Mouse (Mus musculus): ENCODE results near the gene Suv39h2.

Gene Suv39h2

GRCm38 (mm10) chr2:3423841-3424578 is 50.8 kb downstream of the Suv39h2 start, which contains the start of gene Dclre1c:
TSS of gene Dclre1c (plus strand) at chr2:3424131.
- in situ Hi-C loops (cut with MboI, MseI), result no loop called here

- in situ Hi-C loops (cut with MboI, MseI), result no loop called here
Observed at GRCm38 (mm10) chr2:3422548-3422947, 52.3 kb downstream of the Suv39h2 start, which contains the start of gene Meig1. TSS of gene Meig1 (minus strand) at chr2:3422648.

DNA sequence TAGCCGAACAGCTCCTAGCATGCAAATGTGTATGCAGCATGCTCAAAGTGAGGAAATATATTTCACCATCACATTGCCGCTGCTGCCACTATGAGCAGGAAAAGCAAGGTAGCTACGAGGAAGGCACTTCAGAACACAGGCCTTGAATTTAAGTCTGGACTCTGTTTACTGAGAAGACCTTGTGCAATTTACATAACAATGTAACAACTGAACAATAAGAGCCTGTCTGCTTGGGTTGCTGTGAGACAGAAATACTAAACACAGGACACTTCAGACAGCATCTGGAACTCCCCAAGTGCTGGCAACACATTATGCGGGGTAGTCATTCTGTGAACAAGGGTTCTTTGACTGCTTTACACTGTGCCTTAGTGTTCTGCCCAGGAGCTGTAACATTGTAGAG is 54.7 kb downstream of the Suv39h2 start:
- in situ Hi-C loops (cut with MboI, MseI), result no loop called here

- in situ Hi-C loops (cut with MboI, MseI), result loop anchor here (10.0 kb wide), 2 partner anchors 74 to 294 kb away; no protein-coding TSS in a partner anchor
Observed at GRCm38 (mm10) chr2:3418883-3419431, 55.9 kb downstream of the Suv39h2 start.

DNA sequence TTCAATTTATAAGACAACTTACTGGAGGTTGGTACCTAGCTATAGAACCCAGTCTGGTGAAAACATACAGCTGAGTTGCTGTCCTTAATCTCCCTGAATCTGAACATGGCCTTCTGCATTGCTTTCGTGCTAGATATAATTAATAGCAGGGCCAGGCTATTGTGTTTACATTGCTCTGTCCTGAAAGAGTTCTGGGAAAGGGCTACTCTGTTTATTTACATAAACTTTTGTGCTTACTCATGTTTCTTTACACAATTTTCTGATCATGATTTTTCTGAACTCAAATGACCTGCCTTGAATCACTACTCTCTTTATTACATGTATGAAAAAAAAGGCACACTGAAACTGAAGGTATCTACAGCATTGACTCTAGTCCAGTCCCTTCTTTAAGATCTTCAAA is 59.2 kb downstream of the Suv39h2 start:
- in situ Hi-C loops (cut with MboI, MseI), result loop anchor here (10.0 kb wide), 2 partner anchors 71 to 291 kb away; no protein-coding TSS in a partner anchor

DNA sequence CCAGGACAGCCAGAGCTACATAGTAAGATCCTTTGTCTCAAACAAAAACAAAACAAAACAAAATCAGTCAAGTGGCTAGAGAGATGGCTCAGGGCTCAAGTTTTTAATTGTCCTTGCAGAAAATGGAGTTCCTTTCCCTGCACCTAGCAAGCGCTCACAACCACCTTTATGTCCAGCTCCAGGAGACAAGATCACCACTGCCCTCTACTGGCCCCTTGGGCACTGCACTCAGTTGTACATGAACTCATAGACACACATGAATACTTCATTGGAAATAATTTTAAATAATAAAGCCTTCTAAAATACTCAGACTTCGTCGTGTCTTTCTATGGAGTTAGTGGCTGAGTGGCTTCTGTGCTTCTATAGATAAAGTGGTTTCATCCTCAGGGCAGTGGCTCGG is 60.6 kb downstream of the Suv39h2 start:
- in situ Hi-C loops (cut with MboI, MseI), result loop anchor here (10.0 kb wide), 2 partner anchors 69 to 289 kb away; no protein-coding TSS in a partner anchor

DNA sequence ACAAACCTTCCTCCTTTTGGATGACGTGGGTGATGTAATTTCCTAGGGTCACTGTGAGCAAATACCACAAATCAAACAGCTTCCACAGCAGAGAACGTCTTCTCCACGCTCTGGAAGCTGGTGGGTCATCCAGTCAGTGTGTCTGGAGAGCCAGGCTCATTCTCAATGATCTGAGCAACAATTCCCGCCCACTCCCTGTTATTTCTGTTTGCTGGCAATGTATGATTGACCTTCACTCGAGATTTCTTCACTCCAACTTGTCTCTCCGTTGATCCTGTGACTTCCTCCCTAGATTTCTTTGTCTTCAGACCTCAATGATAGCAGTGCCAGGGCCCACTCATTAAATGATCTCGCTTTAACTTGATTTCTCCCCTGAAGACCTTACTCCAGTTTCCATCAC is 67.1 kb downstream of the Suv39h2 start:
- in situ Hi-C loops (cut with MboI, MseI), result no loop called here

- in situ Hi-C loops (cut with MboI, MseI), result no loop called here
Observed at GRCm38 (mm10) chr2:3405981-3406380, 68.8 kb downstream of the Suv39h2 start.

Measured in T-helper 2 cell (primary cell).